Mouse (Mus musculus) megakaryocyte, embryonic 14.5 days (primary cell): ENCODE measurements around the gene Pi4k2a. TPM values are rescaled to one million over a fixed set of nuclear protein-coding genes. Genes with fewer than 3 reads are reported as not detected.

Experiments used
- H3K27me3 ChIP-seq: replicated peaks from 2 replicates; pipeline ENCODE3; 2012; ENCODE audit warnings: inconsistent platforms
- H3K36me3 ChIP-seq: replicated peaks from 2 replicates; pipeline ENCODE3; 2012; ENCODE audit warnings: low read length, inconsistent platforms, mixed read lengths
- H3K4me1 ChIP-seq: 2 replicates; pipeline ENCODE4 v1.6.1; 2012; ENCODE audit warnings: inconsistent platforms
- H3K4me3 ChIP-seq: replicated peaks from 2 replicates; pipeline ENCODE3; 2012; ENCODE audit warnings: moderate library complexity, mild to moderate bottlenecking, inconsistent platforms
- H3K9me3 ChIP-seq: 2 replicates; pipeline ENCODE4 v1.6.1; 2012; ENCODE audit warnings: inconsistent platforms
- FLI1 ChIP-seq: IDR thresholded peaks from 2 replicates; pipeline ENCODE4 v1.6.1; 2012; ENCODE audit warnings: low read length, inconsistent platforms, mixed read lengths
- GATA1 ChIP-seq: IDR thresholded peaks from 3 replicates; pipeline ENCODE4 v1.6.1; 2012; ENCODE audit warnings: mixed read lengths, low read length, inconsistent platforms, borderline replicate concordance
- polyA plus RNA-seq: library from polyadenylated mRNA; stranded (reverse); fragments of >175 nt; gene quantifications from 2 replicates; pipeline ENCODE4 v1.2.3, GENCODE M21; 2012; ENCODE audit warnings: low replicate concordance; ENCODE audit not compliant: insufficient read depth

Pi4k2a gene
- polyA plus RNA-seq = 8.3 and 14.6 TPM in 2 replicates

GRCm38 (mm10) chr19:42089748-42090595 lies at the start of gene Pi4k2a:
Gene Pi4k2a, plus strand, starts transcription at chr19:42090470.
- Histone ChIP-seq H3K9me3 (no peaks in the 10 kb centered on the region), H3K4me1 (peaks cover 50% of the 10 kb centered on the region), H3K36me3 (peaks cover 19% of the 10 kb centered on the region), H3K27me3 (no peaks in the 10 kb centered on the region), H3K4me3 (peak within 1 kb of the TSS; percentile 97)
- TF ChIP-seq GATA1 (0 out of 3 replicates have a peak, but pooled peaks have one; percentile 5), FLI1 (no peak)

- Histone ChIP-seq H3K27me3 (peaks cover 60% of the 10 kb centered on the region), H3K36me3 (no peaks in the 10 kb centered on the region), H3K4me3 (no peak overlapping the region), H3K4me1 (peaks cover 12% of the 10 kb centered on the region), H3K9me3 (no peaks in the 10 kb centered on the region)
- no peak for TF ChIP-seq GATA1
- TF ChIP-seq FLI1 = no peak
Measured at GRCm38 (mm10) chr19:42043988-42044387, 46.3 kb upstream of the Pi4k2a start.

GRCm38 (mm10) chr19:42045269-42046102 lies 44.8 kb upstream of the Pi4k2a start, which contains the start of gene Hoga1:
Gene Hoga1, plus strand, starts transcription at chr19:42045610.
- peaks cover 12% of the 10 kb centered on the region for H3K4me1 ChIP-seq
- H3K9me3 ChIP-seq = no peaks in the 10 kb centered on the region
- H3K27me3 ChIP-seq = peaks cover 52% of the 10 kb centered on the region
- no peaks in the 10 kb centered on the region for H3K36me3 ChIP-seq
- H3K4me3 ChIP-seq = peak within 1 kb of the TSS; percentile 72
- TF ChIP-seq GATA1 = no peak
- no peak for TF ChIP-seq FLI1

- no peak overlapping the region for H3K4me3 ChIP-seq
- H3K36me3 ChIP-seq = no peaks in the 10 kb centered on the region
- H3K4me1 ChIP-seq = peaks cover 10% of the 10 kb centered on the region
- H3K27me3 ChIP-seq = peaks cover 33% of the 10 kb centered on the region
- no peaks in the 10 kb centered on the region for H3K9me3 ChIP-seq
- TF ChIP-seq GATA1 = no peak
- TF ChIP-seq FLI1 = no peak
Measured at GRCm38 (mm10) chr19:42050251-42050650, 40.0 kb upstream of the Pi4k2a start.

GRCm38 (mm10) chr19:42051351-42051750 lies 38.9 kb upstream of the Pi4k2a start:
- Histone ChIP-seq H3K4me3 (no peak overlapping the region), H3K9me3 (no peaks in the 10 kb centered on the region), H3K27me3 (peaks cover 31% of the 10 kb centered on the region), H3K36me3 (no peaks in the 10 kb centered on the region), H3K4me1 (peaks cover 2% of the 10 kb centered on the region; the same call in 1 of the 2 replicates)
- TF ChIP-seq GATA1 = no peak
- TF ChIP-seq FLI1 = no peak

- TF ChIP-seq GATA1 (no peak), FLI1 (no peak)
- no peaks in the 10 kb centered on the region for H3K9me3 ChIP-seq
- H3K27me3 ChIP-seq = peaks cover 32% of the 10 kb centered on the region
- H3K4me3 ChIP-seq = no peak within 1 kb of the TSS
- H3K4me1 ChIP-seq = 0 out of 2 replicates have a peak, but pooled peaks cover 2% of the 10 kb centered on the region
- H3K36me3 ChIP-seq = no peaks in the 10 kb centered on the region
Measured at GRCm38 (mm10) chr19:42051948-42052347, 38.3 kb upstream of the Pi4k2a start, which contains the start of gene 4933411K16Rik. Gene 4933411K16Rik, plus strand, starts transcription at chr19:42052248.

GRCm38 (mm10) chr19:42054255-42054654 lies 36.0 kb upstream of the Pi4k2a start:
- Histone ChIP-seq H3K4me1 (0 out of 2 replicates have a peak, but pooled peaks cover 2% of the 10 kb centered on the region), H3K9me3 (no peaks in the 10 kb centered on the region), H3K4me3 (no peak overlapping the region), H3K27me3 (peaks cover 41% of the 10 kb centered on the region), H3K36me3 (no peaks in the 10 kb centered on the region)
- TF ChIP-seq FLI1 = no peak
- no peak for TF ChIP-seq GATA1

GRCm38 (mm10) chr19:42055881-42056280 lies 34.4 kb upstream of the Pi4k2a start:
- H3K27me3 ChIP-seq = peaks cover 52% of the 10 kb centered on the region
- H3K9me3 ChIP-seq = no peaks in the 10 kb centered on the region
- TF ChIP-seq FLI1 (no peak), GATA1 (no peak)
- H3K36me3 ChIP-seq = no peaks in the 10 kb centered on the region
- H3K4me1 ChIP-seq = 0 out of 2 replicates have a peak, but pooled peaks cover 2% of the 10 kb centered on the region
- no peak overlapping the region for H3K4me3 ChIP-seq

- Histone ChIP-seq H3K27me3 (peaks cover 60% of the 10 kb centered on the region), H3K36me3 (no peaks in the 10 kb centered on the region)
- TF ChIP-seq FLI1 = no peak
- TF ChIP-seq GATA1 = no peak
Measured at GRCm38 (mm10) chr19:42056719-42057409, 33.4 kb upstream of the Pi4k2a start.

More at GRCm38 (mm10) chr19:42056719-42057409, 33.4 kb upstream of the Pi4k2a start:
- H3K9me3 ChIP-seq = no peaks in the 10 kb centered on the region
- H3K4me1 ChIP-seq = 0 out of 2 replicates have a peak, but pooled peaks cover 2% of the 10 kb centered on the region
- no peak overlapping the region for H3K4me3 ChIP-seq
